Mouse (Mus musculus) monocyte, adult 5-6 weeks (primary cell): ENCODE data around the gene Kantr. TPM values are rescaled to one million over a fixed set of nuclear protein-coding genes. Genes with fewer than 3 reads are reported as not detected.
"Not testable (repeated sequence)": the region's sequence is repeated elsewhere in the genome, so short reads cannot be mapped to it uniquely, and the experiment has no call there.

Source experiments
- ATAC-seq: fragments of 153-309, 156-312 bp; replicated peaks from 2 replicates; pipeline ENCODE4 v1.8.0; 2017; ENCODE audit warnings: mild to moderate bottlenecking; ENCODE audit not compliant: low TSS enrichment, insufficient number of reproducible peaks, severe bottlenecking, poor library complexity, low FRiP score
- total RNA-seq: library from RNA; stranded (forward); fragments of 200-1000, 200-491, 200-594 nt; gene quantifications from 3 replicates; pipeline ENCODE4 v1.2.3, GENCODE M21; 2017

Gene Kantr
- total RNA-seq, 1 experiment from 2014 or later, result not detected

DNA sequence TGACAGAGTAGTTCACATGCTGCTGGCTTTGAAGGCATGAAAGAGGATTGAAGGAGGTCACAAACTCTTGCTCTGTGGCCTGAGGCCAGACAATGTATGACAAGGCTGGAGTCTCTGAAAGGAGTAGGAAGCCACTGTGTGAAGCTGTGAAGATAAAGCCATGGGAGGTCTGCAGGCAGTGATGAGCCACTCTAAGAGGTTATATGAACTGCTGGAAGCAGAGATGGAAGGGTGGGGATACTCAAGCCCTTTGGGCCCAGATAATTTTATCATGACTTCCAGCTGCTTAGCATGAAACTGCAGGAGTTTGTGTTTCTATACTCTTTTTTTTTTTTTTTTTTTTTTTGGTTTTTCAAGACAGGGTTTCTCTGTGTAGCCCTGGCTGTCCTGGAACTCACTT, 19.9 kb downstream of the Kantr start:
- no peak for ATAC-seq

GRCm38 (mm10) chrX:152306224-152306623, 21.1 kb downstream of the Kantr start:
- no peak for ATAC-seq

GRCm38 (mm10) chrX:152287026-152287425, 40.3 kb downstream of the Kantr start:
- not testable (repeated sequence) for ATAC-seq

DNA sequence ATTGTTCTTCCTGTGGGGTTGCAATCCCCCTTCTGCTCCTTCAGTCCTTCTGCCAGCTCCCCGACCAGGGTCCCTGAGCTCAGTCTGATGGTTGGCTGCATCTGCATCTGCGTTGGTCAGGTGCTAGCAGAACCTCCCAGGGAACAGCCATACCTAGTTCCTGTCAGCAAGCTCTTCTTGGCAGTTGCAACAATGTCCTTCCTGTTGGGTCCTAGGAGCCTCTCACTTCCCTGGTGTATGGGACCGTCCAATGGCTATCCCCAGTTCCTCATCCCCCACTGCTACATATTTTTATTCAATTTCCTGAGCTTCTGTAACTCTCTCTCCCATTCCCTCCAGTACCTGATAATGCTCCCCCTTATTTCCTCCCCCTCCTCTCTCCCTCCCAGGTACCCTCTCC, 42.5 kb downstream of the Kantr start:
- no peak for ATAC-seq

- ATAC-seq, result no peak
Observed at GRCm38 (mm10) chrX:152279384-152279783, 47.9 kb downstream of the Kantr start.

GRCm38 (mm10) chrX:152271189-152271588, 56.1 kb downstream of the Kantr start:
- no peak for ATAC-seq

Other genes with a start within 250 kb of the Kantr start
- 1.8 to 6.0 TPM (median 3.0 TPM) in 3 replicates for gene Iqsec2, start 183.2 kb downstream of the Kantr start, total RNA-seq
- 36.0 to 60.8 TPM (median 38.0 TPM) in 3 replicates for gene Kdm5c, start 94.5 kb downstream of the Kantr start, total RNA-seq
- 30.1 to 44.1 TPM (median 32.0 TPM) in 3 replicates for gene Tspyl2, start 14.9 kb upstream of the Kantr start, total RNA-seq
- gene Gpr173, start 41.2 kb upstream of the Kantr start, total RNA-seq, result not detected in 3 replicates
- not detected in 3 replicates for gene Cldn34a, start 235.8 kb upstream of the Kantr start, total RNA-seq